Mouse (Mus musculus) mouse trophoblast stem cell (cell line): ENCODE data around the gene Pard3.

ENCODE experiments used
- in situ Hi-C, 2 experiments: fragments of 300-500 bp; cut with MseI, MboI; formaldehyde crosslinking; loops; 2 replicates in 1 of 2; 3 replicates in 1 of 2; pipeline ENCODE4 v1.15.1; 2025

Gene Pard3

GRCm38 (mm10) chr8:127136781-127137180 is 73.1 kb downstream of the Pard3 start:
- in situ Hi-C loops = loop anchor here in 1 of 2 experiments (5.0 kb wide), 1 partner anchor 149 kb away; no protein-coding TSS in a partner anchor

GRCm38 (mm10) chr8:127139154-127139553 is 75.5 kb downstream of the Pard3 start:
- in situ Hi-C loops = loop anchor here in 1 of 2 experiments (5.0 kb wide), 1 partner anchor 152 kb away; no protein-coding TSS in a partner anchor

- in situ Hi-C loops = loop anchor here in 1 of 2 experiments (10.0 kb wide), 1 partner anchor 156 kb away; no protein-coding TSS in a partner anchor
Observed at GRCm38 (mm10) chr8:127140945-127141344, 77.3 kb downstream of the Pard3 start.

- in situ Hi-C loops = loop anchor here in 1 of 2 experiments (10.0 kb wide), 1 partner anchor 159 kb away; no protein-coding TSS in a partner anchor
Observed at GRCm38 (mm10) chr8:127143641-127144040, 79.9 kb downstream of the Pard3 start.

GRCm38 (mm10) chr8:127144562-127144961 is 80.9 kb downstream of the Pard3 start:
- in situ Hi-C loops = loop anchor here in 1 of 2 experiments (10.0 kb wide), 1 partner anchor 160 kb away; no protein-coding TSS in a partner anchor

- in situ Hi-C loops = loop anchor here in 1 of 2 experiments (10.0 kb wide), 1 partner anchor 160 kb away; no protein-coding TSS in a partner anchor
Observed at GRCm38 (mm10) chr8:127145135-127145534, 81.4 kb downstream of the Pard3 start.

GRCm38 (mm10) chr8:127146055-127146454 is 82.4 kb downstream of the Pard3 start:
- in situ Hi-C loops = loop anchor here in 1 of 2 experiments (10.0 kb wide), 1 partner anchor 161 kb away; no protein-coding TSS in a partner anchor

GRCm38 (mm10) chr8:127148821-127149220 is 85.1 kb downstream of the Pard3 start:
- in situ Hi-C loops = loop anchor here in 1 of 2 experiments (10.0 kb wide), 1 partner anchor 164 kb away; no protein-coding TSS in a partner anchor

- in situ Hi-C loops = no loop called here
Observed at GRCm38 (mm10) chr8:127150645-127151044, 87.0 kb downstream of the Pard3 start.

- in situ Hi-C loops = no loop called here
Observed at GRCm38 (mm10) chr8:127151706-127152105, 88.0 kb downstream of the Pard3 start.

GRCm38 (mm10) chr8:127157087-127157486 is 93.4 kb downstream of the Pard3 start:
- in situ Hi-C loops = no loop called here

- in situ Hi-C loops = no loop called here
Observed at GRCm38 (mm10) chr8:127159421-127159966, 95.8 kb downstream of the Pard3 start.

GRCm38 (mm10) chr8:127161854-127162253 is 98.2 kb downstream of the Pard3 start:
- in situ Hi-C loops = no loop called here

GRCm38 (mm10) chr8:127162821-127163220 is 99.1 kb downstream of the Pard3 start:
- in situ Hi-C loops = no loop called here

GRCm38 (mm10) chr8:127164326-127165280 is 100.9 kb downstream of the Pard3 start:
- in situ Hi-C loops = no loop called here

GRCm38 (mm10) chr8:127168496-127168895 is 104.8 kb downstream of the Pard3 start:
- in situ Hi-C loops = no loop called here

- in situ Hi-C loops = no loop called here
Observed at GRCm38 (mm10) chr8:127169361-127169760, 105.7 kb downstream of the Pard3 start.

- in situ Hi-C loops = loop anchor here in 1 of 2 experiments (10.0 kb wide), 1 partner anchor 186 kb away; no protein-coding TSS in a partner anchor
Observed at GRCm38 (mm10) chr8:127170372-127170771, 106.7 kb downstream of the Pard3 start.

GRCm38 (mm10) chr8:127170930-127171329 is 107.2 kb downstream of the Pard3 start:
- in situ Hi-C loops = loop anchor here in 1 of 2 experiments (10.0 kb wide), 1 partner anchor 186 kb away; no protein-coding TSS in a partner anchor

- in situ Hi-C loops = loop anchor here in 1 of 2 experiments (10.0 kb wide), 1 partner anchor 189 kb away; no protein-coding TSS in a partner anchor
Observed at GRCm38 (mm10) chr8:127173483-127173882, 109.8 kb downstream of the Pard3 start.

GRCm38 (mm10) chr8:127174411-127174810 is 110.7 kb downstream of the Pard3 start:
- in situ Hi-C loops = loop anchor here in 1 of 2 experiments (10.0 kb wide), 1 partner anchor 190 kb away; no protein-coding TSS in a partner anchor
